Mouse (Mus musculus) hindbrain, embryonic 10.5 days (tissue): Measurements from ENCODE around the gene Maged2. TPM values are rescaled to one million over a fixed set of nuclear protein-coding genes. Genes with fewer than 3 reads are reported as not detected.

ENCODE experiments used
- polyA plus RNA-seq: library from polyadenylated mRNA; unstranded; fragments of >200 nt; fragmentation: Nextera tagmentation; extraction: Ambion mirVana; gene quantifications from 2 replicates; pipeline ENCODE4 v1.2.1, GENCODE M21; 2016

Maged2 gene
- polyA plus RNA-seq, 1 experiment from 2014 or later: 398 TPM

Other genes starting within 250 kb of the Maged2 start
- gene Pfkfb1, start 226.1 kb downstream of the Maged2 start, polyA plus RNA-seq: 5.7 and 8.1 TPM in 2 replicates
- 27.1 and 27.2 TPM in 2 replicates for gene Apex2, start 224.5 kb downstream of the Maged2 start, polyA plus RNA-seq
- gene Tro, start 156.8 kb downstream of the Maged2 start, polyA plus RNA-seq: 37.8 and 38.9 TPM in 2 replicates
- gene Gnl3l, start 203.0 kb upstream of the Maged2 start, polyA plus RNA-seq: 38.6 and 40.1 TPM in 2 replicates
- gene Fgd1, start 231.8 kb upstream of the Maged2 start, polyA plus RNA-seq: 9.0 and 12.0 TPM in 2 replicates